Mouse (Mus musculus) embryonic fibroblast, embryonic 13.5 days (primary cell): ENCODE measurements around the gene Ralgps2. TPM values are rescaled to one million over a fixed set of nuclear protein-coding genes. Genes with fewer than 3 reads are reported as not detected.

ENCODE experiments used
- H3K27ac ChIP-seq: 2 replicates; pipeline ENCODE4 v1.5.1; 2012; ENCODE audit warnings: low read length, control low read depth, inconsistent platforms; ENCODE audit not compliant: insufficient read depth
- H3K4me1 ChIP-seq: 2 replicates; pipeline ENCODE4 v1.6.1; 2011; ENCODE audit warnings: low read length; ENCODE audit not compliant: control insufficient read depth, insufficient read depth
- H3K4me3 ChIP-seq: 2 replicates; pipeline ENCODE4 v1.5.1; 2011; ENCODE audit warnings: mild to moderate bottlenecking, control low read depth, low read length; ENCODE audit not compliant: insufficient read depth
- CTCF ChIP-seq: IDR thresholded peaks from 2 replicates; pipeline ENCODE4 v1.5.1; 2011; ENCODE audit warnings: mild to moderate bottlenecking, control low read depth, low read length, moderate library complexity, borderline replicate concordance; ENCODE audit not compliant: insufficient read depth
- POLR2A ChIP-seq: IDR thresholded peaks from 2 replicates; pipeline ENCODE4 v1.6.1; 2011; ENCODE audit warnings: low read depth, mild to moderate bottlenecking, control low read depth, low read length, moderate library complexity
- polyA plus RNA-seq: library from polyadenylated mRNA; stranded (reverse); fragments of >200 nt; gene quantifications from 2 replicates; pipeline ENCODE4 v1.2.4, GENCODE M21; 2011; ENCODE audit warnings: low read depth; ENCODE audit not compliant: missing spikeins, insufficient read length

The Ralgps2 gene
- polyA plus RNA-seq, 1 experiment: 10.7 TPM

- Histone ChIP-seq H3K27ac (no peak overlapping the region), H3K4me1 (no peaks in the 10 kb centered on the region)
- TF ChIP-seq POLR2A (no peak), CTCF (no peak)
Observed at GRCm38 (mm10) chr1:156955926-156956760, 16.7 kb upstream of the Ralgps2 start.

DNA sequence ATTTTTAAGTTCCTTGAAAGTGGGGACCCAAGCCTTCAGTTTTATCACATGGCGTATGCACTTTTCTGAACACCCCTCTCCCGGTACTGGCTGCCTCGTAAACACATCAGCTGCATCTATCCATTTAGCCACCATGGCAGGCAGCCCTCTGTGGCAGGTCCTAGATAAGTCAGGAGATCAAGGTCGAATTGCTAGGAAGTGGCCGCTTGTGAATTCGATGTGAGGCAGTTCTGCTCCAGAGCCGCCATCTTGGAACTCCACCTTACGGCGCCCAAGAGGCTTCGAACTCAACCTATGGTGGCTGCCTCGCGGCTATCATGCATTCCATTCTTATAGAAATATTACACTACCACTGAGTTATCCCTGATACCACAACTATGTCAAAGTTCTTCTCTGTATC is 14.8 kb upstream of the Ralgps2 start:
- TF ChIP-seq CTCF (no peak), POLR2A (no peak)
- H3K4me3 ChIP-seq: no peak overlapping the region
- no peak overlapping the region for H3K27ac ChIP-seq
- no peaks in the 10 kb centered on the region for H3K4me1 ChIP-seq

More at GRCm38 (mm10) chr1:156955926-156956760, 16.7 kb upstream of the Ralgps2 start:
- H3K4me3 ChIP-seq: no peak overlapping the region

DNA sequence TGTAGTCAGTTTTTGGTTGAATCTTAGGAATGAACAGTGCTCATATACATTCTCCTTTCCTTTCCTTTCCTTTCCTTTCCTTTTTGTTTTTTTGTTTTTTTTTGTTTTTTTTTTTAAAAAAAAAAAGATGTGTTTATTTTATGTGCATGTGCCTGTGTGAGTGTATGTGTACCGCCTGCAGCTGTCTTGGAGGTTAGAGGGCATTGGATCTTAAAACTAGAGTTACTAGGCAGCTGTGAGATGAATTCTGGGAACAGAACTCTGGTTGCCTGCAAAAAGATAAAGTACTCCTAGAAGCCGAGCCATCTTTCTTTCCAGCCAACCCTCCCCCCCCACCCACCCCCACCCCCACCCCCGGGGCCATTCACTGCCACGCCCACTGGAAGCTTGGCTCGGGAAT is 10.9 kb upstream of the Ralgps2 start:
- TF ChIP-seq POLR2A (no peak), CTCF (no peak)
- H3K27ac ChIP-seq: no peak overlapping the region
- H3K4me1 ChIP-seq: no peaks in the 10 kb centered on the region
- H3K4me3 ChIP-seq: no peak overlapping the region

- peaks cover 4% of the 10 kb centered on the region for H3K4me1 ChIP-seq
- no peak overlapping the region for H3K27ac ChIP-seq
- TF ChIP-seq POLR2A (no peak), CTCF (no peak)
- no peak overlapping the region for H3K4me3 ChIP-seq
Observed at GRCm38 (mm10) chr1:156940584-156940983, 1.2 kb upstream of the Ralgps2 start.

- peak overlapping the region; percentile 54 for H3K4me3 ChIP-seq
- TF ChIP-seq POLR2A (no peak), CTCF (no peak)
- H3K4me1 ChIP-seq: peaks cover 4% of the 10 kb centered on the region
- H3K27ac ChIP-seq: no peak overlapping the region
Observed at GRCm38 (mm10) chr1:156940142-156940522, 706 bp upstream of the Ralgps2 start.

DNA sequence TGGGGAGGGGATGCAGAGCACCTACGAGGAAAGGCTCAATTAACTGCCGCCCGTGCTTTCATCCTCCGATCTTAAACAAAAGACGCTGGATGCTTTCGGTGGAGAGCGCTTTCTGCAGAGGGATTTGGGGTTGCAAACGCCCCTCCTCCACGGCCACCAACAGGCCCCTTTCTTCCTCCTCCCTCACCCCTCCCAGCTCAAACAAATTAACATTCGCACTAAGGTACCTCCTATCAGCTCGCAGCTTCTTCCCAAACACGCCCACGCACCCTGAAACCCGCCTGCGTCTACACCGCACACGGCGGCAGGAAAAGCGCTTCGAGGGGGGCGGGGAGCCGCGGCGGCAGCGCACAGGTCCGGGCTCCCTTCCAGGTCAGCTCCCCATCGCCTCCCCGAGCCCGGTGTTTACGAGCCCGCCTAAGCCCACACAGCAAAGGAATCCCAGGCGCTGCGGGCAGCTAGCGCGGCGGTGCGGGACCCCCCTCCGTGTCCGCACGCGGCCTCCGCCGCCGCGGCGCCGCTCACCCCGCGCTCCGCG is 652 bp downstream of the Ralgps2 start:
- H3K4me3 ChIP-seq: peak overlapping the region; percentile 52
- peaks cover 4% of the 10 kb centered on the region for H3K4me1 ChIP-seq
- no peak for TF ChIP-seq POLR2A
- no peak for TF ChIP-seq CTCF
- H3K27ac ChIP-seq: no peak overlapping the region

GRCm38 (mm10) chr1:156937436-156937835 is 2.0 kb downstream of the Ralgps2 start:
- H3K4me1 ChIP-seq: peaks cover 4% of the 10 kb centered on the region
- TF ChIP-seq POLR2A (no peak), CTCF (no peak)
- no peak overlapping the region for H3K27ac ChIP-seq
- no peak overlapping the region for H3K4me3 ChIP-seq

- Histone ChIP-seq H3K4me1 (no peaks in the 10 kb centered on the region), H3K4me3 (no peak overlapping the region), H3K27ac (no peak overlapping the region)
- TF ChIP-seq POLR2A (no peak), CTCF (no peak)
Observed at GRCm38 (mm10) chr1:156933712-156934111, 5.7 kb downstream of the Ralgps2 start.

GRCm38 (mm10) chr1:156932036-156932774 is 7.2 kb downstream of the Ralgps2 start:
- Histone ChIP-seq H3K4me1 (no peaks in the 10 kb centered on the region), H3K4me3 (no peak overlapping the region), H3K27ac (no peak overlapping the region)
- TF ChIP-seq POLR2A (no peak), CTCF (no peak)

GRCm38 (mm10) chr1:156931106-156931870 is 8.1 kb downstream of the Ralgps2 start:
- no peak overlapping the region for H3K27ac ChIP-seq
- no peak for TF ChIP-seq CTCF
- TF ChIP-seq POLR2A: no peak
- H3K4me1 ChIP-seq: no peaks in the 10 kb centered on the region
- H3K4me3 ChIP-seq: no peak overlapping the region
